Mouse (Mus musculus) c-Kit-negative CD71-positive TER-119-positive erythroid progenitor cells, embryonic 14.5 days (primary cell): ENCODE results near the gene Irak2.

ENCODE experiments used
- DNase-seq: peaks from one replicate; pipeline ENCODE4 v3.0.0-alpha.2; 2013; ENCODE audit warnings: low read depth, low spot score

Gene Irak2

GRCm38 (mm10) chr6:113638302-113639040 lies at the start of gene Irak2:
Gene Irak2, plus strand, starts transcription at chr6:113638467.
- DNase-seq, result peak; percentile 75

- DNase-seq, result no peak
These were observed 45.6 kb upstream of the Irak2 start for GRCm38 (mm10) chr6:113592637-113593036.

GRCm38 (mm10) chr6:113597945-113598344 lies 40.3 kb upstream of the Irak2 start:
- DNase-seq, result no peak

GRCm38 (mm10) chr6:113599833-113600232 lies 38.4 kb upstream of the Irak2 start:
- no peak for DNase-seq

GRCm38 (mm10) chr6:113600543-113601139 lies 37.6 kb upstream of the Irak2 start, which contains the start of gene Fancd2os:
Gene Fancd2os, minus strand, starts transcription at chr6:113600715.
- DNase-seq, result no peak

GRCm38 (mm10) chr6:113602821-113603220 lies 35.4 kb upstream of the Irak2 start:
- no peak for DNase-seq

GRCm38 (mm10) chr6:113603993-113604392 lies 34.3 kb upstream of the Irak2 start:
- DNase-seq, result no peak

GRCm38 (mm10) chr6:113604432-113605223 lies 33.6 kb upstream of the Irak2 start, which contains the start of gene Brk1:
Gene Brk1, plus strand, starts transcription at chr6:113604772.
- DNase-seq, result peak; percentile 76

GRCm38 (mm10) chr6:113605224-113605545 lies 33.1 kb upstream of the Irak2 start:
- DNase-seq, result no peak

GRCm38 (mm10) chr6:113608871-113609270 lies 29.4 kb upstream of the Irak2 start:
- no peak for DNase-seq

- DNase-seq, result no peak
These were observed 29.0 kb upstream of the Irak2 start for GRCm38 (mm10) chr6:113609293-113609692.

- DNase-seq, result no peak
These were observed 25.9 kb upstream of the Irak2 start for GRCm38 (mm10) chr6:113612258-113612969.

- no peak for DNase-seq
These were observed 24.1 kb upstream of the Irak2 start for GRCm38 (mm10) chr6:113614152-113614551.

GRCm38 (mm10) chr6:113614997-113615396 lies 23.3 kb upstream of the Irak2 start:
- DNase-seq, result no peak

GRCm38 (mm10) chr6:113615489-113615888 lies 22.8 kb upstream of the Irak2 start:
- no peak for DNase-seq

- no peak for DNase-seq
These were observed 14.9 kb upstream of the Irak2 start for GRCm38 (mm10) chr6:113623386-113623785.

- peak; percentile 66 for DNase-seq
These were observed 14.1 kb upstream of the Irak2 start, which contains the start of gene Vhl for GRCm38 (mm10) chr6:113623941-113624751. Gene Vhl, plus strand, starts transcription at chr6:113623959.

- no peak for DNase-seq
These were observed 13.1 kb upstream of the Irak2 start for GRCm38 (mm10) chr6:113624989-113625770.

- no peak for DNase-seq
These were observed 7.9 kb upstream of the Irak2 start for GRCm38 (mm10) chr6:113630322-113630721.

- no peak for DNase-seq
These were observed 5.4 kb upstream of the Irak2 start for GRCm38 (mm10) chr6:113632863-113633262.
